ENCODE assay signal across 8 mouse cellular contexts in genomic region chr2:38375606-38376304, GRCm38 (mm10). TPM values are rescaled to one million over a fixed set of nuclear protein-coding genes. Genes with fewer than 3 reads are reported as not detected.
A peak's percentile ranks its signal among the peaks of the same experiment; 100 is the strongest.
DNase-seq lines count a peak whose midpoint lies in the region; TF ChIP-seq lines count a peak whose summit lies in the region.

No protein-coding gene starts in this region.

- TF ChIP-seq EP300 in heart, adult 2 months (IDR thresholded peaks at IDR 0.05; ENCODE audit: insufficient read depth, low read depth, low read length) = no peak

- WGBS in heart, adult 2 months = 6% methylated on average over 20 of the region's 20 CpGs
- 10% methylated on average over 20 of the region's 20 CpGs for WGBS in kidney, adult 2 months

- peaks cover 7% of the 10 kb centered on the region; the same call in 1 of the 2 replicates for H3K27me3 ChIP-seq in heart, adult 2 months (ENCODE audit: control insufficient read depth, insufficient read depth, low read length)
- 0 out of 2 replicates have a peak, but pooled peaks cover 2% of the 10 kb centered on the region for H3K27me3 ChIP-seq in kidney, adult 2 months (replicated peaks; ENCODE audit: control insufficient read depth, insufficient read depth, low read length)

- intact Hi-C loops in heart, adult 2 months (cut with DNase I) = loop anchor here (1.0 to 5.0 kb wide), 3 partner anchors 188 to 560 kb away; no protein-coding TSS in a partner anchor

- peak; percentile 50 to 83 for DNase-seq in adrenal gland, adult (ENCODE audit: inconsistent age in 2 of 2, low spot score in 1 of 2)
- DNase-seq in adrenal gland, postnatal 4 days (ENCODE audit: low spot score in 2 of 2) = no peak
- peak; percentile 54 for DNase-seq in R1 (ENCODE audit: low read depth, low spot score)
- DNase-seq in embryo, embryonic 9.5 days (ENCODE audit: extremely low spot score) = peak; percentile 76
- peak; percentile 66 to 81 for DNase-seq in heart, adult 2 months
- peak; percentile 66 for DNase-seq in kidney, adult 2 months
- peak; percentile 73 for DNase-seq in lung, postnatal 14 days
- peak; percentile 15 to 67 for DNase-seq in spleen, adult 18-20 months

- H3K36me3 ChIP-seq in heart, adult 2 months (ENCODE audit: control insufficient read depth, insufficient read depth, low read length) = no peaks in the 10 kb centered on the region
- H3K36me3 ChIP-seq in kidney, adult 2 months (ENCODE audit: control insufficient read depth, insufficient read depth, low read length) = no peaks in the 10 kb centered on the region

- no peak overlapping the region for H3K27ac ChIP-seq in heart, adult 2 months
- H3K27ac ChIP-seq in kidney, adult 2 months (ENCODE audit: insufficient read depth, low read depth, low read length) = no peak overlapping the region

- TF ChIP-seq CTCF in heart, adult 2 months (IDR thresholded peaks at IDR 0.05) = no peak
- peak; percentile 79 for TF ChIP-seq CTCF in kidney, adult 2 months (conservative IDR thresholded peaks at IDR 0.05; ENCODE audit: insufficient read depth, insufficient read length, low read depth, low read length)

- peaks cover 4% of the 10 kb centered on the region for H3K4me1 ChIP-seq in heart, adult 2 months (ENCODE audit: control insufficient read depth, insufficient read depth, low read length)
- H3K4me1 ChIP-seq in kidney, adult 2 months (ENCODE audit: control insufficient read depth, insufficient read depth, low read length) = no peaks in the 10 kb centered on the region

- no peak overlapping the region for H3K4me3 ChIP-seq in heart, adult 2 months
- no peak overlapping the region for H3K4me3 ChIP-seq in kidney, adult 2 months (ENCODE audit: insufficient read depth, low read depth, low read length)

- no peak for TF ChIP-seq POLR2A in heart, adult 2 months (IDR thresholded peaks at IDR 0.05; ENCODE audit: insufficient read depth, low read depth, low read length)
- no peak for TF ChIP-seq POLR2A in kidney, adult 2 months (IDR thresholded peaks at IDR 0.05; ENCODE audit: low read depth, low read length)

- H3K9ac ChIP-seq in heart, adult 2 months (ENCODE audit: low read depth, low read length) = no peak overlapping the region

- no peaks in the 10 kb centered on the region for H3K79me2 ChIP-seq in heart, adult 2 months (replicated peaks; ENCODE audit: control insufficient read depth, insufficient read depth, low read length)

RNA-seq across cellular contexts. Expression of gene Lhx2, which starts 36.7 kb away (rescaled TPM):
- 1 to 10 TPM in 1 of 2 experiments, under 1 TPM in 1; 0.39 to 1.2 TPM for total RNA-seq in adrenal gland, postnatal 4 days (2021)
- total RNA-seq in heart, adult 2 months (2021) = not detected
- 0.06 TPM in 1 of 2 replicates, not detected in the other for polyA plus RNA-seq in heart, adult 2 months (2012; rRNA removed)
- 0.08 and 0.10 TPM in 2 replicates for polyA plus RNA-seq in kidney, adult 2 months (2012; rRNA removed)

Comparison
In these comparisons a context has a peak if more than half of its experiments do, and no peak if none do; other contexts are left out.
1. DNase-seq: peak in adrenal gland, adult (2 of 2), R1 (single experiment), embryo, embryonic 9.5 days (single experiment), heart, adult 2 months (2 of 2), kidney, adult 2 months (single experiment), lung, postnatal 14 days (single experiment) and spleen, adult 18-20 months (2 of 2); none in adrenal gland, postnatal 4 days (0 of 2).